Mouse (Mus musculus) heart, adult 8-10 months (tissue): ENCODE measurements around the gene Tfeb. TPM values are rescaled to one million over a fixed set of nuclear protein-coding genes. Genes with fewer than 3 reads are reported as not detected.

Source experiments
- DNase-seq: peaks from one replicate; pipeline ENCODE4 v3.0.0; 2022; ENCODE audit warnings: low spot score
- total RNA-seq, 4 experiments: library from RNA; stranded (reverse); gene quantifications; 2 replicates each; pipeline ENCODE4 v1.2.4; 2022

The Tfeb gene
- 10 to 100 TPM; 36.9 to 42.6 (median 39.1) TPM for total RNA-seq

GRCm38 (mm10) chr17:47736856-47737255 lies at the start of gene Tfeb:
TSS of gene Tfeb (plus strand) at chr17:47737030.
- DNase-seq = peak; percentile 97

GRCm38 (mm10) chr17:47687409-47688343 lies 49.2 kb upstream of the Tfeb start:
- peak; percentile 93 for DNase-seq

GRCm38 (mm10) chr17:47688344-47688607 lies 48.6 kb upstream of the Tfeb start, which contains the start of gene Tomm6:
TSS of gene Tomm6 (minus strand) at chr17:47688386.
- DNase-seq = no peak

DNA sequence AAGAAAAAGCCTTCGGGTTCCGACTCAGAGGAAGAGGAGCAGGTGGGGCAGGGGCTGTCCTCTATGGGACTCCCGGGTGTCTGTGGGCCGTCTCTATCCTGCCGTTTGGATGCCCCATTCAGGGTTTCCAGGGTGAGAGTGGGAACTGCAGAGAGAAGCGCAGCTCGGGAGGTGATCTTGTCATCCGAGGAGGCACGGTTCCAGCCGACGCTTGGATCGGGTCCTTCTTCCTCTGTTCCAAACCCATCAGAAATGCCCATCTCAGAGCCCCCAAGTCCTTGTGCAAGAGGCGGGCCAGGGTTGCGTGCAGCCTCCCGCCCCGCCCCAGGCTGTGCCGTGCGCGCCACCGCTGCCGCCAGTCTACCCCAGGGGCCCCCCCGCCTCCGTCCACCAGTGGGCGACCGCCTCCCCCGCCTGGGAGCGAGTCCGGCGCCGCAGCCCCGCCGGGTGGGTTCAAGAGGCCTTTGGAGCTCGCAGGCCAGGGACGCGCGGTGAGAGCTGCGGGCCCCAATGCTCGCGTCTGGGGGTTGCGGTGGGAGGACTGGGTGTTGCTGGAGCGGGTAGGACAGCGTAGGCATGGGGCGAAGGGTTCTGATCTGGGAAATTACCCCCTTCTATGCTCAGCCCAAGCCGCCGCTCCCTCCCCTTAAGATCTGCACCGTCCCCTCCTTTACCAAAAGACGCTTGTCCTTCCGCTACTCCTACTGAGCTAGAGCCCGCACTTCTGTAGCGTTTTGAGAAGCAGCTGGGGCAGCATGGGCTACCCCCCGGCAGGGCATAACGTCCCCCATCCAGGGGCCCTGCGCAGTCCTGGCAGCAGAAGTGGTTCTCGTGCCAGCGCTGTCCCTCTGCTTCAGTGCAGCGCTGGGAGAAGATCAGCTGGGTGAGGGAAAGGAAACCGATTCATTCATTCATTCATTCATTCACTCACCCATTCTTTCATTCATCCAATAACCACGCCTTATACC lies 47.9 kb upstream of the Tfeb start, which contains the start of gene Frs3:
Gene Frs3 (plus strand): TSS at position 423 of the 968 bp plus-strand sequence.
- peak; percentile 40 for DNase-seq

DNA sequence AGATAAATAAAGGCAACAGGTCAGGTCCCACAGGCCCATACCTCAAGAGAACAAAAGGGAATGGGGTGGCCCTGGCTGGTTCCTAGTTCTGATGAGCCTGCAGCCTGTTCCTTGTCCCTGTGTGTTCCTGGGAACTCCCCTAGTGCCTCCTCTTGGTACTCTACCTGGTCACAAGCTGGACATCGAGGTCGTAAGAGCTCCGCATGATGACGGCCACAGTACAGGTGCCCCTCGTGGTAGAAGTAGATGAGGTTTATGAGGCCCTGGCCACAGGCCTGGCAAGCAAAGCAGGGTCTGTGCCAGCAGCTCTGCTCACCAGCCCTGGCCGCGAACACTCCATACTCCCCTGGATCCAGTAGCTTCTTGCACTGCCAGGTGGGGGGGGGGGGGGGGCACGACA lies 46.9 kb upstream of the Tfeb start:
- DNase-seq = no peak

DNA sequence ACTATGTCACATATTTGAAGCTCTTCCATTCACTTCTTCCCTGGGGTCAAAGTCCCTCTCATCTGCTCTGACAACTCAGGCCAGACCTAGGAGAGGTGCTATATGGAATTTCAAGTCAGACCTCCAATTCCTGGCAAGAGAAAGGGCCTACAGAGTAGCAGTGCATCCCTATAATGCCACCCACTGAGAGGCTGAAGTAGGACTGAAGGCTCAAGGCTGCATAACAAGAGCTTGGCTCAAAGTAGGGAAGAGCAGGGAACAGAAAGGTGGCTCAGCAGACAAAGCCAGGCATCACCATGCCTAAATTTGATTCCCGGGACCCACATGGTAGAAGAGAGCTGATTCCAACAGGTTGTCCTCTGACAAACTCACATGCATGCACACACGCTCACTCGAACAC lies 45.2 kb upstream of the Tfeb start:
- DNase-seq = no peak

DNA sequence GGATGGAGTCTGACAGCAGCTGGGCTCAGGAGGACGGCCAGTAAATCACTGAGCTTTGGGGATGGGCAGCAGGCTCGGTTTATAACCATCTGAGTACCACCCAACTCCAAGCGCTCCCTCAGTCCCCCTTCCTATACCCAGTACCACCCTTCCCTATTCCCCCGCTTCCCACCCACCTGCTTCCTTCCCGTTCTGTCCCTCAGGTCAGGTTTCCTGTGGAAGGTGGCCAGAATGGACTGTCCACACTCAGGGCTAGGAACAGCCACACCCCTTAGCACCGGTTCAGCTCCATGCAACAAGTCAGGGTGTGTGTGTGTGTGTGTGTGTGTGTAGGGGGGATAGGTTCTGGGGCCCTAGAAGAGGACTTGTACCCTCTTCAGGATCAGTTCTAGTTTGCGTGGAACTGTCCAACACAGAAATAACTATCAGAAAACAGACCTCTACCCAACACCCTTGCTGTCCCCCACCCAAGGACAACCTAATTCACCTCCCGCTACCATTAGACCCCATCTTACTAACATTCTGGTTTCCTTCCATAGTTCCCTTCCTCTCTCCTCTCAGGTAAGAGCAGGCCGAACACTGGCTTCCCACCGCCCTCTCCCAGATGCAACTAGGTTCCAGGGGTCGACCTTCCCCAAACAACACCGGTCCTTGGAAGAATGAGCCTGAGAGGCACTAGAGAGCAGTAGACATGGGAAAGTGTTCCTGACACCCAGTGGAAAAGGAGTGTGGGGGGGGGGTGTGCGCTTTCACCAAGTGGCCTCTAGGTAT lies 43.0 kb upstream of the Tfeb start:
- DNase-seq = peak; percentile 69

- no peak for DNase-seq
Observed at GRCm38 (mm10) chr17:47694442-47694502, 42.6 kb upstream of the Tfeb start, which contains the start of gene Gm21981. TSS of gene Gm21981 (minus strand) at chr17:47694455.

DNA sequence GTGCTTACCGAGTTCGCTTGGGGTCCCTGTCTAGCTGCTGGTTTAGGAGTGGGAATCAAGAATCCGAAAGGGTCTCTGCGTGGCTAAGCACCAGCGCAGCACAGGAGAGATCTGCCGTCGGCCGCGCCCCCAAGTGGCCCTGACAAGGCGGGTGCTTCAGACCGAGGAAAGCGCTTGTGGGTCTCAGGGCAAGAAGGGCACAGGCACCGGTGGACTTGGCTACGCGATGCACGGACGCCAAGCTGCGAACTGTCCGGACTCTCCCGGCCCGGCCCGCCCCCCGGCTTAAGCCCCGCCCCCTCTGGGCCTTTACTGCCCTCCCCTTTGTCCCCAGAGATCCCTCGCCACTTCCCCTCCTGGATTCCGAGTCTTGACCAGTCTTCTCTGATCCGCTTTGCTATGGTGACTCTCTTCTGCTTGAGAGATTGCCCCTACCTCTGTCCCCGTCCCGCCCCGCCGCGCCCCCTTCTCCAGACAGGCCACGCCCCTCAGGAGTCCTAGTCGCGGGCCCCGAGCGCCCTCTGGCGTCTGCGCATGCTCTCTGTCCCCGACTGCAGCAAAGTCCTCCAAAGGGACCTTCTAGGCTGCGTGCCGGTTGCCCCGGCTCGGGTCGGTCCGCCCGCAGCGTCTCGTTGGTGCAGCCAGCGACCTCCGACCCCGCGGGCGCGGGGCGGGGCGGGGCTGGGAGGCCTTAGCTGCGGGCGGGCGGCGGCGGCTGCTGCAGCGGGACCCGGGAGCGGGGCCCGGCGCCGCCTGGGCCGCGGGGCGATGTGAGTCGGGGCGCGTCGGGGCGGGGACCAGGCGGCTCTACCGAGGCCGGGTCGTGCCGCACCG lies 42.1 kb upstream of the Tfeb start, which contains the start of gene Prickle4:
Gene Prickle4 (minus strand): TSS at position 234 of the 834 bp plus-strand sequence.
- peak; percentile 96 for DNase-seq

- no peak for DNase-seq
Observed at GRCm38 (mm10) chr17:47695337-47695710, 41.5 kb upstream of the Tfeb start.

DNA sequence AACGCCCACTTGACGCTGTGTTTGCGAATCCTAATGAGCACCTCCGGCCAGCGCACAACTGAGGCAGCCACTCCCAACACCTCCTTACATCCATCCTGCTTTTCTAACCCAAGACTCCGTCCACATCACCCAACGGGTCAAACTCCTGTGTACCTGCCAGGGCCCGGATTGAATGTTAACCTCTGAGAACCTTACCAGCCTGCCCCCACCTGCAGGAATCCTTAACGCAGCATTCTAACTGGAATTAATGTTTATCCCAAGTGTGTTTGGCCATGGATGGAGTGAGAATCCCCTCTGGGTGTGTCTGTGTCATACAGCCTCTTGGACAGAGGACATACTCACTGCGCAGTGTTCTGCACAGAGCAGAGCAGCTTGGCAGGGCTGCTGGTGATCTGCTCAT lies 38.7 kb upstream of the Tfeb start:
- no peak for DNase-seq

DNA sequence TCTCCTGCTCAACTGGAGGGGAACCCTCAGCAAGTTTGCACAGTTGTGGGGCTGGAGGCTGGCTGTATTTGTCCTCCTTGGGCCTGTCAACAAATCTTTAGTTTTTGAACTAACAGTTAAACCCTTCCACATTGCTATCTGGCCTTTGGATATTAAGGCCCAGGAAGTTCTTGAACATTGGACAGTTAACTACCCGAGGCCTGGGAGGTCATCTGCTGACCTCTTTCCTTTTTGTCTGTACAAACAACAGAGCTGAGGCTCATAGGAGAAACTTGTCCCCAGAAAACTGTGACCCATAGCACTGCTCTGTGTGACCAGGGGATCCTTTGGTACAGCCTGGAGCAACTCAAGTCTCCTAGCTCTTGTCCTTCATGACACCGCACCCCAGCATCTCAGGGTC lies 37.8 kb upstream of the Tfeb start:
- no peak for DNase-seq

DNA sequence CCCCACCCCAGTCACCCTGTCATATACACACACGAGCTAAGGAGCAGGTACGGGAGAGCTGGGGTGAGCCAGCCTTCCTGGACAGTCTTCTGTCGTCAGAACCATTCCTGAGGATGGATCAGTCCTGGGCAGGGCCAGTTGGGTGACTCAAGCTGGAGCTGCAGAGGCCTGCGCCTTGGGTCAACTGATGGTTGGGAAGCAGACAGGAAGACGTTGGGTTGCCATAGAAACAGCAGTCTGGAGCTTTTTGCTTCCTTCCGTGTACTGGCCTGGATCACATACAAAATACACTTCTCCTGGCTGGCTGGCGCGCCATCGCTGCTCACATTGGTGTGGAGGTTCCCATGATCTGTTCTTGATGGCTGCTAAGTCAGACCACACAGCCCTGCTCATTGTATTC lies 35.0 kb upstream of the Tfeb start:
- DNase-seq = no peak

DNA sequence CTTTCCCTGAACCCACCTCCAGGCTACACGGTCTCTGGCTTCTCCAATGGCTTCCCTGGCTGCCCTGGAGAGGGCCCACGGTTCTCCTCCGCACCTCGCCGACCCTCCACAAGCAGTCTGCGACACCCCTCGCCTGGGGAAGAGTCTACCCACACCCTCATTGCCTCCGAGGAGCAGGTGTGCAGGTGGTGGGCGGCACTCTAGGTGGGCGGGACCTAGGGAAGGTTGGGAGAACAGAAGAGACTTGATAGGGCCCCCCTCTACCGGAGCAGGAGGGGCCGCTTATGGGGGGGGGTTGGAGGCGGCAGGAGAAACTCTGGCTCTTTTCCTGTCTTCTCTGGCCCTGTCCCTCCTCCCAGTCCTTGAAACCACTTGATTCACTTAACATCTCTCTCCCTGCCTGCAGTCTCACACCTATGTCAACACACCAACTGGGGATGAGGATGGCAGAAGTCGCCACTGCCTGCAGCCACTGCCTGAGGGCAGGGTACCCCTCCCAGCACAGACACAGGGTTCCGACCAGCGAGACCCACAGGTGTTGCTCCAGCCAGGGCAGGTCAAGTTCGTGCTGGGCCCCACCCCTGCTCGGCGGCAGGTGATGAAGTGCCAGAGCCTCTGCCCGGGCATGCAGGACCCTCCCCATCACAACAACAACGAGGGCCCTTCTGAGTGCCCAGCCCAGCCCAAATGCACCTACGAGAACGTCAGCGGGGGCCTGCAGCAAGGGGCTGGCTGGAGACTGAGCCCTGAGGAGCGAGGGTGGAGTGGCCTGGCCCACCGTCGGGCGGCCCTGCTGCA lies 34.1 kb upstream of the Tfeb start:
- no peak for DNase-seq

DNA sequence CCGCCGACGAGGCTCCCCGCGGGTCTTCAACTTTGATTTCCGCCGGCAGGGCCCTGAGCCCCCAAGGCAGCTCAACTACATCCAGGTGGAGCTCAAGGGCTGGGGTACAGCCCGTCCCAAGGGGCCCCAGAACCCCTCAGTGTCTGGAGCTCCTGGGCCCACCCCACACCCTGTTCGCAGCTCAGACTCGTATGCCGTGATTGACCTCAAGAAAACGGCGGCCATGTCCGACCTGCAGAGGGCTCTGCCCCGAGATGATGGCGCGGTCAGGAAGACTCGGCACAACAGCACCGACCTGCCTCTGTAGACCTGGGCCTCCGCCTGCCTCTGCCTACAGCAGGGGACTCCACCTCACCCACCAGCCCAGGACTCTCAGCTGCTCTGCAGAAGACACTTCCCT lies 33.3 kb upstream of the Tfeb start:
- no peak for DNase-seq

DNA sequence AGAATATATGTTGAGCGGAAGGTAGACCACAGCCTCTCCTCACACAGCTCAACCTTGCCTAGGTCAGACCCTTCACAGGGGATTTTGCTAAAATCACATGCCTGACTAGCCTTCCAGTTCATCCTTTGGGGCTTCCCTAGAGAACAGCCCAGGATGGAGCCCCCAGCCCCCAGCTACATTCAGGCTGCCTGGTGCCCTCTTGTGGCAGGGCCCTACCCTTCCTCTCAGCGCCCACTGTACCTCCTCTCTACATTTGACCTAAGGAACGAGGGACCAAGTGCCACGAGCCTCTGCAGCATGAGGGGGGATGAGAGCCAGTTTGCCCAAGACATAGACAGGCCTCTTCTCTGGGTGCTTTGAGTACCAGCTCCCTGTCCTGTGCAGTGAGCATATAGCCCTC lies 32.1 kb upstream of the Tfeb start:
- DNase-seq = no peak

- no peak for DNase-seq
Observed at GRCm38 (mm10) chr17:47706196-47706595, 30.6 kb upstream of the Tfeb start.

- DNase-seq = no peak
Observed at GRCm38 (mm10) chr17:47707961-47708360, 28.9 kb upstream of the Tfeb start.

GRCm38 (mm10) chr17:47708972-47709371 lies 27.9 kb upstream of the Tfeb start:
- no peak for DNase-seq

DNA sequence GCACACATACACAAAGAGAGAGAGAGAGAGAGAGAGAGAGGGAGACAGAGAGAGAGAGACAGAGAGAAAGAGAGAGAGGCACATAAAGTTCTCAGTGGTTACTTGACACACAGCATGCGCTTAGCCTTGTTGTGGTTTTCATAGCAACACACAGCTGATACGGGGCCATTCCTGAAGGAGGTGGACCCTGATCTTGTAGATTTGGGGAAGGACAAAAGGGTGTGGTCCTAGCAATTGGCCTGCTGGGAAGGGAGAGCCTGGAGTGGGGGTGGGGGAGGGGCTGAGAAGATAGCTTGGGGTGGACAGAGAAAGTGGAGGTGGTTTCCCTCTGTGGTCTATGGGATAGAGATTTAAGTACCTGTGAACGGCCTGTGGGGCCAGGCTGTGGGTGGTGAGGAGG lies 26.8 kb upstream of the Tfeb start:
- DNase-seq = no peak
